Mouse (Mus musculus) right cerebral cortex, adult 2 months (tissue): Measurements from ENCODE around the gene Grm5.
A peak's percentile ranks its signal among the peaks of the same experiment; 100 is the strongest.

Experiments
- DNase-seq, 2 experiments: peaks; one replicate each; pipeline ENCODE4 v3.0.0; 2021 to 2022; ENCODE audit warnings: low spot score in 2 of 2

Grm5 gene

DNA sequence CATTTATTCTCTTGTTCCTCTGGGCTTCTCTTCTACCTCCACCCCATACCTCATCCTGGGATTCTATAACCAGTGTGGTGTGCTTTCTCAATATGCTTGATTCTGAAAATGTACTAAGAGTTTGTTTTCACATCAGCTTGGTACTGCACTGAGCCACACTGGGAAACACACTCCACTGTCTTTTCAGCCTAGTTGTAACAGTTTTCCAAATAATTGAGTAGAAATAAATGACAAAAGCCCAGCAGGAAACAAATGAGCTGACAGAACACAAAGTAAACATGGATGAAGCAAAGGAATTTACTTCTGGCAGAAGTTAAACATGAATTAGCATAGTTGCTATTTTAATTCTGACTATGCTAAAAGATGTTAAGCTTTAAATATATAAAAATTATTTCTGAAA lies 262.1 kb downstream of the Grm5 start:
- no peak for DNase-seq

DNA sequence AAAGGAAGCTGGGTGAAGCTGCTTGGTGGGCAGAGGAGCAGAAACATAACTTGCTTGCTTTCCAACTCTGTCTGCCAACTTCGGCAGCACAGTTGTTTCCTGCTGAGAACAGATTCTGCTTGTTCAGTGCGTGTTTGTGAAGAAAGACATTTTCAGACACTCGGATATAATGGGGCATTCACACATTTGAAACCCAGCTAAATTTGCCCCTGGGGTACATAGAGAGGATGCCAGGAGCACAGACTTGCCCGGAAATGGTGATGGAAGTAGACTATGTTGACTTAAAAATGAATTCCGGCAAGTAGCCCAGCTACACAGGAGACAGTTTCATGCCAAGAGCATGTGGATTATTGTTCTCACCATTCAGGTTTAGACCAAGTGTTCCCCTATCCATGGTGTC lies 342.0 kb downstream of the Grm5 start:
- DNase-seq: peak; percentile 48 to 74

- no peak for DNase-seq
Observed at GRCm38 (mm10) chr7:87937415-87937814, 353.4 kb downstream of the Grm5 start.

- DNase-seq: no peak
Observed at GRCm38 (mm10) chr7:87938265-87938664, 354.3 kb downstream of the Grm5 start.

GRCm38 (mm10) chr7:87950205-87950604 lies 366.2 kb downstream of the Grm5 start:
- peak; percentile 48 to 52 for DNase-seq

GRCm38 (mm10) chr7:87973216-87973615 lies 389.2 kb downstream of the Grm5 start:
- peak; percentile 31 to 44 for DNase-seq

GRCm38 (mm10) chr7:87975041-87975440 lies 391.1 kb downstream of the Grm5 start:
- no peak for DNase-seq

GRCm38 (mm10) chr7:87983494-87983893 lies 399.5 kb downstream of the Grm5 start:
- DNase-seq: no peak

DNA sequence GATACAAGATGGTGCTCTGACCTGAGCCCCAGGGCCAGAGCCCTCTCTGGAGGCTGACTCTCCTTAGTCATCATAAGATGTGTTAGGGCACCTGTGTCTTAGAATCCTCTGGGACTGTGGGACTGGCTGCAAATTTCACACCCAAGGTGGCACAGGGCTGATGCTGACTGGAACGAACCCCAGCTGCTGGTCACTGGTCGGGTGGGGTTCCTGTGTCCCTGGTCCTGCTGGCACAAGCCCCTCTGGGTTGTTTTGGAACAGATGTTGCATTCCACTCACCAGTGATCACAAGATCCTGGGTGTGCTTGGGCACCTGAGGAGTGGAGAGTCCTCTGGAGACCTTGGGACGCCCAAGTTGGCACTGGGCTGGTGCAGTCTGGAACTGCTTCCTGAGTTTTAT lies 430.5 kb downstream of the Grm5 start:
- DNase-seq: no peak

DNA sequence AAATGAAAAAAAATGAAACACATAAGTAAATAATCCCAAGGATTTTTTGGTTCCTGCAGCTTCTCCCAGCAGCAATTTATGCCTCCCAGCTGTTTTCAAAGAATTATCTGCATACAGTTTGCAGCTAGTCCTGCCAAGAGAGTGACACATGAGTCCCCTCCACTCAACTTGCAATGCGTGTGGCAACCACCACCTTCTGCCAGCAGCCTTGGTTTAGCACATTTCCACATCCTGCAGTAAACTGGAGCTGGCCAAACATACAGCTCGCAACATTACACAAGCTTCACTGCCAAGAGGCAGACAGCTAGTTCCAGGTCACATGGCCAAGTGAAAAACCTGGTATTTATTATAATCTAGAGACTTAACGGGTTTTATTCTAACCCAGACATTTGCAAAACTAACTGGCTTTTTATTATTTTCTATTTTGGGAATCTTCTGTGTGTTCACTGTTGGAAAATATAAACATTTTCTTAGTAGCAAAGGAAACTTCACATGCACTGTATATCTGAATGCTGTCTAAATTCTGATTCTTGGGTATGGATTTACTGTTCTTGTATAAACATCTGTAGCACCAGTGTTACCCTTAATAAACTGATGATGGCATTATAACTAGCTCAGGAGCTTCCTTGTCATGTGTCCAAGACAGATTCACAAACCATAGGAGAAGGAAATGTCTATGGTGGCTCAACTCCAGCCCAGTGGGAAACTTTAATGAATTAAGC lies 443.6 kb downstream of the Grm5 start:
- DNase-seq: peak; percentile 15 to 33

GRCm38 (mm10) chr7:88047366-88047765 lies 463.4 kb downstream of the Grm5 start:
- DNase-seq: no peak

DNA sequence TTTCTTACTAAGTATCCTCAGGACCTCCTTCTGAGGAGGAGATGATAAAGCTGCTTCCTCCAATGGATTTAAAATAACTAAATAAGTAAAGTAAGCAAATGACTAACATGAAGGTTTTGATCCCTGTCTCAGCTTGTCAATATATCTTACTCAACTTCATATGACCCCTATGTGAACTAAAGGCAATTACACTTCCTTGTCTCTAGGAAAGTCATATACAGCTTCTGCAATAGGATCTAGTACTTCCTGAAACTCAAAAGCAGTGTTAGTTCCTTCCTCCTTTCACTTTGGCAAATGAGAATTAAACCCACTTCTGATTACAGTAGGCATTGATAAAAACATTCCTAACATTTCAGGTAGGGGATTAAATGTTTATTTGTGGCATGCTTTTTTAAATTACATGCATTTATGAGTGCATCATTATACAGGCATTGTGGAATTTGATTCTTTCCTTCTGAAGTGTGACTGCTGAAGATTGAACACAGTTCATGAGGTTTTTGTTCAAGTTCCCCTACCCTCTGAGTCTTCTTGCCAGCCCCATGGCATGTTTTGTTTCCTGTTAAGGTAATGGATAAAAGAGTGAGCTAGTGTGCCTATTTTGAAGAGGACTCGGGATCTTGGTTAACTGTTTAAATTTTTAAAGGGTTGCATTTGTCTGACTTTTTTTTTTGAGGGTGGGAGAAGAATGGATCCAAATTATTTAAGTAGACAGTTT lies 470.4 kb downstream of the Grm5 start:
- DNase-seq: no peak

- no peak for DNase-seq
Observed at GRCm38 (mm10) chr7:88056438-88056837, 472.5 kb downstream of the Grm5 start.

DNA sequence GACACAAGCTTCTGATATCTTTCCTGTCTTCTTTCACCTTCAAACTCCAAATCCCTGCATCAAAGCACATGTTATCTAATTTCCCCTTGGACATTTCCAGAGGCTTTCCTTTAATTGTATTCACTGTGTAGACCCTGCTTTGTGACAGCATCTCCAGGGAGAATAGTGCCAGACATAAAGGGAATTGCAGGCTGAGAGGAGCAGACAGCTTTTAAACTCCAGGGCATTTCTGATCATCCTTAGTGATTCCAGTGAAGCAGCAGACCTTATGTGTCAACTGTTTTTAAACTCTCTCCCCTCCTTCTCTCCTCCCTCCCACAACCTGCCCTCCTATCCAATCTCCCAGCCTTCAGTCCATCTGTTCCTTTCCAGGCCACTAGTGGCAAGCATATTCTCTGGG lies 507.1 kb downstream of the Grm5 start:
- no peak for DNase-seq

DNA sequence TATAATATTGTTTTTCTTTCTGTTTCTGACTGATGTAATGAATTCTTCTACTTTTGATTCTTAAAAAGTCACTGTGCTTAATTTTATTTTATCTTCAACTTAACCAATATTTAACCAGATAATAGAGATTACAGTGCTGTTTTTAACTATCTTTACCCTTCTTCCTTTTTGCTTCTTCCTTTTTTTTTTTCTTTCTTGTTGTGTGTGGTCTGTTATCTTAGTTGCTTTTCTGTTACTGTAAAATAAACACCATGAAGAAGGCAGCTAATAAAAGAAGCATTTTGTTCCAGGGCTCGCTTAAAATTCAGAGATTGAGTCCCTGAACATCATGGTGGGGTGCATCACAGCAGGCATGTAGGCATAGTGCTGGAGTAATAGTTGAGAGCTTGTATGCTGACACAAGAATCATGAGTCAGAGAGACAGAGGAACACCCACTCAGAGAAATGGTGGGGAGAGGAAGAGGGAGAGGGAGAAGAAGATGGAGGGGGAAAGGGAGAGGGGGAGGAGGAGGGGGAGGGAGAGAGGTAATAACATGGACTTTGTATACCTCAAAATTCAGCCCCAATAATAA lies 512.7 kb downstream of the Grm5 start:
- no peak for DNase-seq

GRCm38 (mm10) chr7:88097715-88098114 lies 513.7 kb downstream of the Grm5 start:
- DNase-seq: peak; percentile 54 to 62

DNA sequence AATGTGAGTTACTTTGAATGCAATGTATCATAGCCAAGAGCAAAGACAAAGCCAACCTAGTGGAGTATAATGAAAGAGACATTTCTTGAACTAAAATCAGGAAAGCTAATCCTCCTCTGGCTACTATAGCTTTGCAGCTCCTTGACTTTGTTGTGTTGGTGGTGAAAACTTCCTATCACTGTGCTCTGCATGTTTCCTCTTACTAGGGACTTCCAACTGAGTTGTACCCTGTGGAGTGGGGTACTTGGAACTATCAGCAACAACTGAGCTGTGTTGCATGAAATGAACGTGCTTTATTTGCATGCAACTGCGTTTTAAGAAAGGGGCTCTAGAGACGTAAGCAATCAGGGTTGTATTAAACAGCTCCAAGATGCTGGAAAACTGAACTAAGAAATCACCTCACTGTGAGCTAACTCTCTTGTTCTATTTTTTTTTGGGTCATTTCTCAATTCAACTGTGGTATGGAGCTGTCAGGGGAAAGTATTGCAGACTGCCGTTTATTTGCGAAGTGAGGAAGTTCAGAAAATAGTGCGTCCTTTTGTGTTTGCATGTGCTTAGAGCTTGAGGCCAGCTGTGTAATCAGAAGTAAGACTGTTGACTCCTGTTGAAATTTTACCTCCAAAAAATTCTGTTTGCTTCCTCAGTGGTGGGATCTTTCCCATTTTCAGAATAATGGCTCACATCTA lies 532.9 kb downstream of the Grm5 start:
- no peak for DNase-seq

- no peak for DNase-seq
Observed at GRCm38 (mm10) chr7:88128080-88128848, 544.3 kb downstream of the Grm5 start.

DNA sequence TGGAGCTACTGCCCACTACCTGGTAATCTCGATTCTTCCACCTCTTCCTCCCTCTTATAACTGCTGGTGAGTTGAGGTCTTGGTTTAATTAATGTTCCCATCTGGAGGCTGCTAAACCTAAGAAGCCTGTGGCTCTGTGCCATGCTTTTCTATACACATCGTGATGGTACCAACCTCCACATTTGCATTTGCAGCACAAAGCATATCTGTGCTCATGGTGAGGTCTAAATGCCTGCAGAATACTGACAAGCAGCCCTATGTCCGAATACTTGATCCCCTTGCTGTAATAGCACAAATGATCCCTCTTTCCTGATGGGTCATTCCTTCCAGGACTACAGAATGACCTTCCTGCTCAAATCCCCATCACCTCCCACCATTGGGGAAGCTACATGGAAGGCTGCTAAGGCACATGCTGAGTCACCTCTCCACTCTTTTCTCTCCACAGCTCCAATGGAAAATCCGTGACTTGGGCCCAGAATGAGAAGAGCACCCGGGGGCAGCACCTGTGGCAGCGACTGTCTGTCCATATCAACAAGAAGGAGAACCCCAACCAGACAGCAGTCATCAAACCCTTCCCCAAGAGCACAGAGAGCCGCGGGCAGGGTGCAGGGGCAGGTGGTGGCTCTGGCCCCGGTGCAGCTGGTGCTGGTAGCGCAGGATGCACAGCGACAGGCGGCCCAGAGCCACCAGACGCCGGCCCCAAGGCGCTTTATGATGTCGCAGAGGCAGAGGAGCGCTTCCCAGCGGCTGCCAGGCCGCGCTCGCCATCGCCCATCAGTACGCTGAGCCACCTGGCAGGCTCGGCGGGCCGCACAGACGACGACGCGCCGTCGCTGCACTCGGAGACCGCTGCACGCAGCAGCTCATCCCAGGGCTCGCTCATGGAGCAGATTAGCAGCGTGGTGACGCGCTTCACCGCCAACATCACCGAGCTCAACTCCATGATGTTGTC lies 545.8 kb downstream of the Grm5 start:
- DNase-seq: peak; percentile 49 to 53

DNA sequence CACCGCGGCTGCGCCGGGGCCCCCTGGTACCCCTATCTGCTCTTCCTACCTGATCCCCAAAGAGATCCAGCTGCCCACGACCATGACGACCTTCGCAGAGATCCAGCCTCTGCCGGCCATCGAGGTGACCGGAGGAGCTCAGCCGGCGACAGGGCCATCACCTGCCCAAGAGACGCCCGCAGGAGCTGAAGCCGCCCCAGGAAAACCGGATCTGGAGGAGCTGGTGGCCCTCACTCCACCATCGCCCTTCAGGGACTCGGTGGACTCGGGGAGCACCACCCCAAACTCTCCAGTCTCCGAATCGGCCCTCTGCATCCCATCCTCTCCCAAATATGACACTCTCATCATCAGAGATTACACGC lies 546.5 kb downstream of the Grm5 start:
- DNase-seq: no peak
